Mouse (Mus musculus): ENCODE data around the gene Cdkn1b. TPM values are rescaled to one million over a fixed set of nuclear protein-coding genes. Genes with fewer than 3 reads are reported as not detected.

The Cdkn1b gene
- 53.0 and 58.8 TPM in 2 replicates for polyA plus RNA-seq (2015; fragmentation: Nextera tagmentation; extraction: Ambion mirVana)

GRCm38 (mm10) chr6:134920190-134921013, at the start of gene Cdkn1b:
Cdkn1b (plus strand) TSS chr6:134920401.
- peak; percentile 94 for DNase-seq (ENCODE audit: low spot score)

- no peak for DNase-seq (ENCODE audit: low spot score)
These were observed 49.3 kb upstream of the Cdkn1b start for GRCm38 (mm10) chr6:134870887-134871286.

- DNase-seq (ENCODE audit: low spot score) = no peak
These were observed 48.0 kb upstream of the Cdkn1b start for GRCm38 (mm10) chr6:134872236-134872635.

GRCm38 (mm10) chr6:134873018-134873417, 47.2 kb upstream of the Cdkn1b start:
- peak; percentile 29 for DNase-seq (ENCODE audit: low spot score)

- DNase-seq (ENCODE audit: low spot score) = peak; percentile 47
These were observed 43.4 kb upstream of the Cdkn1b start for GRCm38 (mm10) chr6:134876795-134877194.

GRCm38 (mm10) chr6:134877276-134877675, 42.9 kb upstream of the Cdkn1b start:
- no peak for DNase-seq (ENCODE audit: low spot score)

GRCm38 (mm10) chr6:134877892-134878291, 42.3 kb upstream of the Cdkn1b start:
- DNase-seq (ENCODE audit: low spot score) = no peak

- no peak for DNase-seq (ENCODE audit: low spot score)
These were observed 40.6 kb upstream of the Cdkn1b start for GRCm38 (mm10) chr6:134879556-134879955.

GRCm38 (mm10) chr6:134880046-134880445, 40.2 kb upstream of the Cdkn1b start:
- DNase-seq (ENCODE audit: low spot score) = no peak

- peak; percentile 75 for DNase-seq (ENCODE audit: low spot score)
These were observed 36.5 kb upstream of the Cdkn1b start for GRCm38 (mm10) chr6:134883661-134884060.

GRCm38 (mm10) chr6:134885515-134885914, 34.7 kb upstream of the Cdkn1b start:
- DNase-seq (ENCODE audit: low spot score) = no peak

GRCm38 (mm10) chr6:134886475-134886874, 33.7 kb upstream of the Cdkn1b start:
- no peak for DNase-seq (ENCODE audit: low spot score)

- DNase-seq (ENCODE audit: low spot score) = no peak
These were observed 33.2 kb upstream of the Cdkn1b start for GRCm38 (mm10) chr6:134887008-134887407.

- peak; percentile 34 for DNase-seq (ENCODE audit: low spot score)
These were observed 32.3 kb upstream of the Cdkn1b start for GRCm38 (mm10) chr6:134887711-134888449.

GRCm38 (mm10) chr6:134888563-134889017, 31.6 kb upstream of the Cdkn1b start:
- DNase-seq (ENCODE audit: low spot score) = peak; percentile 36

GRCm38 (mm10) chr6:134889763-134890162, 30.4 kb upstream of the Cdkn1b start:
- no peak for DNase-seq (ENCODE audit: low spot score)

GRCm38 (mm10) chr6:134890436-134890835, 29.8 kb upstream of the Cdkn1b start:
- DNase-seq (ENCODE audit: low spot score) = no peak

- DNase-seq (ENCODE audit: low spot score) = peak; percentile 17
These were observed 23.4 kb upstream of the Cdkn1b start for GRCm38 (mm10) chr6:134896570-134897436.

- DNase-seq (ENCODE audit: low spot score) = peak; percentile 98
These were observed 22.6 kb upstream of the Cdkn1b start for GRCm38 (mm10) chr6:134897443-134898094.

- peak; percentile 85 for DNase-seq (ENCODE audit: low spot score)
These were observed 21.9 kb upstream of the Cdkn1b start, which contains the start of gene Gpr19 for GRCm38 (mm10) chr6:134898095-134898965. Gpr19 (minus strand) TSS chr6:134898578.

All from thymus, postnatal 0 days (tissue).